In genomic region chr3:78311630-78312406, GRCm38 (mm10) we compare ENCODE assay signal across 19 mouse cellular contexts.
DNase-seq lines count a peak whose midpoint lies in the region; ATAC-seq lines count a peak whose summit lies in the region.
"Had no signal": no experiment of that assay in that cellular context is flagged by ENCODE, and none has a peak within 500 bp of the region (broad histone marks: within the 10 kb centered on the region; RNA-seq: fewer than 3 reads in every experiment).

No protein-coding gene starts in this region.

- WGBS in hindbrain, embryonic 14.5 days, result 56% methylated on average over 7 of the region's 7 CpGs
- 73% methylated on average over 7 of the region's 7 CpGs for WGBS in hindbrain, embryonic 12.5 days
- WGBS in midbrain, embryonic 15.5 days, result 43% methylated on average over 7 of the region's 7 CpGs

- no peak for ATAC-seq in hindbrain, embryonic 14.5 days (ENCODE audit: low FRiP score)
- no peak for ATAC-seq in hindbrain, embryonic 12.5 days (ENCODE audit: low FRiP score)
- peak; percentile 79 for ATAC-seq in midbrain, embryonic 15.5 days (replicated peaks)
- ATAC-seq: Patski had no signal

- no peaks in the 10 kb centered on the region for H3K9me3 ChIP-seq in hindbrain, embryonic 14.5 days (ENCODE audit: control insufficient read depth, low read length)
- H3K9me3 ChIP-seq in hindbrain, embryonic 12.5 days (replicated peaks), result no peaks in the 10 kb centered on the region
- no peaks in the 10 kb centered on the region for H3K9me3 ChIP-seq in midbrain, embryonic 15.5 days
- H3K9me3 ChIP-seq: limb, embryonic 15.5 days; megakaryocyte, embryonic 14.5 days had no signal

- no peak overlapping the region for H3K4me3 ChIP-seq in hindbrain, embryonic 14.5 days (replicated peaks; ENCODE audit: low read length)
- no peak overlapping the region for H3K4me3 ChIP-seq in hindbrain, embryonic 12.5 days
- H3K4me3 ChIP-seq in midbrain, embryonic 15.5 days, result no peak overlapping the region
- H3K4me3 ChIP-seq: limb, embryonic 15.5 days; megakaryocyte, embryonic 14.5 days had no signal

- H3K4me1 ChIP-seq in hindbrain, embryonic 14.5 days (replicated peaks; ENCODE audit: control insufficient read depth, insufficient read depth, low read length), result no peaks in the 10 kb centered on the region
- no peaks in the 10 kb centered on the region for H3K4me1 ChIP-seq in hindbrain, embryonic 12.5 days
- H3K4me1 ChIP-seq in midbrain, embryonic 15.5 days, result no peaks in the 10 kb centered on the region
- H3K4me1 ChIP-seq: limb, embryonic 15.5 days; megakaryocyte, embryonic 14.5 days had no signal

- no peaks in the 10 kb centered on the region for H3K36me3 ChIP-seq in hindbrain, embryonic 14.5 days (replicated peaks; ENCODE audit: control insufficient read depth, insufficient read depth)
- H3K36me3 ChIP-seq in hindbrain, embryonic 12.5 days, result no peaks in the 10 kb centered on the region
- no peaks in the 10 kb centered on the region for H3K36me3 ChIP-seq in midbrain, embryonic 15.5 days (replicated peaks)
- H3K36me3 ChIP-seq: limb, embryonic 15.5 days had no signal

- no peak overlapping the region for H3K4me2 ChIP-seq in hindbrain, embryonic 14.5 days (replicated peaks)
- no peak overlapping the region for H3K4me2 ChIP-seq in hindbrain, embryonic 12.5 days (replicated peaks)
- no peak overlapping the region for H3K4me2 ChIP-seq in midbrain, embryonic 15.5 days
- H3K4me2 ChIP-seq: limb, embryonic 15.5 days had no signal

- H3K27me3 ChIP-seq in hindbrain, embryonic 14.5 days (ENCODE audit: control insufficient read depth, insufficient read depth, low read length), result no peaks in the 10 kb centered on the region
- H3K27me3 ChIP-seq in hindbrain, embryonic 12.5 days, result no peaks in the 10 kb centered on the region
- H3K27me3 ChIP-seq in midbrain, embryonic 15.5 days (replicated peaks), result no peaks in the 10 kb centered on the region
- H3K27me3 ChIP-seq: limb, embryonic 15.5 days; megakaryocyte, embryonic 14.5 days; Patski had no signal

- peak overlapping the region; percentile 26 for H3K27ac ChIP-seq in hindbrain, embryonic 14.5 days
- no peak overlapping the region for H3K27ac ChIP-seq in hindbrain, embryonic 12.5 days
- peak overlapping the region; percentile 24; the same call in 1 of the 2 replicates for H3K27ac ChIP-seq in midbrain, embryonic 15.5 days
- H3K27ac ChIP-seq: limb, embryonic 15.5 days had no signal

- H3K9ac ChIP-seq in hindbrain, embryonic 14.5 days, result no peak overlapping the region
- H3K9ac ChIP-seq in hindbrain, embryonic 12.5 days, result no peak overlapping the region
- H3K9ac ChIP-seq in midbrain, embryonic 15.5 days, result no peak overlapping the region
- H3K9ac ChIP-seq: limb, embryonic 15.5 days had no signal

- no peak for DNase-seq in hindbrain, embryonic 14.5 days (ENCODE audit: low spot score)
- DNase-seq in right cerebral cortex, postnatal 10 days (ENCODE audit: low spot score in 2 of 2), result peak; percentile 22 to 35
- no peak for DNase-seq in right cerebral cortex, adult 2 months (ENCODE audit: low spot score in 2 of 2)
- DNase-seq in T-cell, adult 2 months (ENCODE audit: low spot score), result no peak
- no peak for DNase-seq in cerebellum, postnatal 36 days
- DNase-seq: adrenal gland, postnatal 25 days; cerebellum, adult 9-10 months; gastrocnemius, postnatal 25 days; heart, postnatal 14 days; kidney, adult 9 months; kidney, postnatal 4 days; lung, postnatal 10 days; spleen, adult 18-20 months; thymus, adult 2 months had no signal

Comparison
In these comparisons a context has a peak if more than half of its experiments do, and no peak if none do; other contexts are left out.
1. DNase-seq: peak in right cerebral cortex, postnatal 10 days (2 of 2); none in hindbrain, embryonic 14.5 days (single experiment), right cerebral cortex, adult 2 months (0 of 2), T-cell, adult 2 months (single experiment) and cerebellum, postnatal 36 days (0 of 2).